Mouse (Mus musculus): ENCODE results near the gene Hoxa3. TPM values are rescaled to one million over a fixed set of nuclear protein-coding genes. Genes with fewer than 3 reads are reported as not detected.

The Hoxa3 gene
- total and polyA plus RNA-seq, 3 experiments = 0.08 to 0.38 (median 0.34) TPM

DNA sequence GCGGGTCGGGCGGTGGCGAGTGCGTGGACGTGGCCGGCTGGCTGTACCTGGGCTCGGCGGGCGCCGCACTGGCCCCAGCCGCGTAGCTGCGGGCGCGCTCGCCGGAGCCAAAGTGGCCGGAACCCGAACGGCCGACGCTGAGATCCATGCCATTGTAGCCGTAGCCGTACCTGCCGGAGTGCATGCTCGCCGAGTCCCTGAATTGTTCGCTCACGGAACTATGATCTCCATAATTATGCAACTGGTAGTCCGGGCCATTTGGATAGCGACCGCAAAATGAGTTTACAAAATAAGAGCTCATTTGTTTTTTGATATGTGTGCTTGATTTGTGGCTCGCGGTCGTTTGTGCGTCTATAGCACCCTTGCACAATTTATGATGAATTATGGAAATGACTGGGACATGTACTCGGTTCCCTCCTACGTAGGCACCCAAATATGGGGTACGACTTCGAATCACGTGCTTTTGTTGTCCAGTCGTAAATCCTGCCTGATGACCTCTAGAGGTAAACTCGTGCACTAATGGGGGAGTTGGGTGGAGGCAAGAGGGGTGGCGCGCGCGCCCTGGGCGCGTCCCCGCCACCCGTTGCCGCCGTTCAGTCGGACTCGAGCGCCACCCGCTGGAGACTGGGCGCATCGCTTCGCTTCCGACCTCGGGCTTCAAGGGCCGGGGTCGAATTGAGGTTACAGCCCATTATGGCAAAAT is 8.9 kb downstream of the Hoxa3 start, which contains the start of gene Hoxa5:
Gene Hoxa5, minus strand, starts transcription at position 538 of the 703 bp plus-strand sequence.
- H3K36me3 ChIP-seq (replicated peaks in 1 of 2; ENCODE audit: control insufficient read depth in 1 of 2, insufficient read depth in 1 of 2, low read length in 1 of 2) = peaks cover 23 to 51% of the 10 kb centered on the region in 2 experiments
- H3K4me1 ChIP-seq (ENCODE audit: control insufficient read depth in 1 of 2, insufficient read depth in 2 of 2) = no peaks in the 10 kb centered on the region
- no peak within 1 kb of the TSS for H3K4me3 ChIP-seq (replicated peaks in 1 of 3; ENCODE audit: low read depth in 2 of 3, low read length in 2 of 3, poor library complexity in 1 of 3)
- no peaks in the 10 kb centered on the region for H3K27me3 ChIP-seq (replicated peaks)
- H3K79me2 ChIP-seq (replicated peaks; ENCODE audit: control insufficient read depth, extremely low read depth, insufficient read depth, poor library complexity, severe bottlenecking) = no peaks in the 10 kb centered on the region
- no peak within 1 kb of the TSS for H3K4me2 ChIP-seq (ENCODE audit: insufficient read depth, low read depth, poor library complexity, severe bottlenecking)
- TF ChIP-seq CHD1 (IDR thresholded peaks at IDR 0.05; ENCODE audit: low read depth, low read length) = no peak
- no peak for TF ChIP-seq USF1 (IDR thresholded peaks at IDR 0.05; ENCODE audit: low read depth, low read length)
- no peak for TF ChIP-seq NELFE (IDR thresholded peaks at IDR 0.05; ENCODE audit: low read depth, low read length)
- TF ChIP-seq ZMIZ1 (IDR thresholded peaks at IDR 0.05; ENCODE audit: low read depth, low read length) = no peak
- TF ChIP-seq IRF4 (IDR thresholded peaks at IDR 0.05; ENCODE audit: low read depth, low read length) = no peak
- TF ChIP-seq MAX (IDR thresholded peaks at IDR 0.05; ENCODE audit: low read length) = no peak
- TF ChIP-seq CHD2 (IDR thresholded peaks at IDR 0.05; ENCODE audit: low read length) = no peak
- TF ChIP-seq JUN (IDR thresholded peaks at IDR 0.05; ENCODE audit: insufficient read depth, low read depth, low read length) = no peak
- TF ChIP-seq MAZ (IDR thresholded peaks at IDR 0.05; ENCODE audit: low read depth, low read length) = no peak
- no peak for TF ChIP-seq SMC3 (IDR thresholded peaks at IDR 0.05; ENCODE audit: low read depth, low read length)
- no peak for TF ChIP-seq MYC (IDR thresholded peaks at IDR 0.05; ENCODE audit: low read depth, low read length)
- no peak for TF ChIP-seq ZNF384 (IDR thresholded peaks at IDR 0.05; ENCODE audit: low read depth, low read length)
- TF ChIP-seq UBTF (IDR thresholded peaks at IDR 0.05; ENCODE audit: low read depth, low read length) = no peak
- TF ChIP-seq POLR2A (IDR thresholded peaks at IDR 0.05; ENCODE audit: low read depth, low read length) = no peak
- TF ChIP-seq EP300 (IDR thresholded peaks at IDR 0.05; ENCODE audit: low read length) = no peak
- no peak for TF ChIP-seq ZC3H11A (IDR thresholded peaks at IDR 0.05; ENCODE audit: low read depth, low read length)
- no peak for TF ChIP-seq RCOR1 (conservative IDR thresholded peaks at IDR 0.05; ENCODE audit: low read depth, low read length)
- no peak within 1 kb of the TSS for H3K9ac ChIP-seq (ENCODE audit: insufficient read depth, low read depth)
- H3K27ac ChIP-seq (ENCODE audit: insufficient read depth, low read depth) = no peak within 1 kb of the TSS
- DNase-seq (ENCODE audit: extremely low read depth) = no peak
- peaks cover 49% of the 10 kb centered on the region for H3K9me3 ChIP-seq (replicated peaks; ENCODE audit: low read length)
- in situ Hi-C loops (cut with MboI; ENCODE audit: low pct_ligation_motif_present, low pct_unique_long_range_greater_than_20kb, low sequenced_read_pairs) (loop anchor here (25.0 kb wide), 1 partner anchor 192 kb away; the partner anchor contains the start of gene Skap2), dilution Hi-C loops (cut with MboI; ENCODE audit: extremely low pct_ligation_motif_present, extremely low pct_unique_long_range_greater_than_20kb, low sequenced_read_pairs) (no loop called here)

GRCm38 (mm10) chr6:52203371-52204049 is 9.6 kb downstream of the Hoxa3 start:
- H3K9me3 ChIP-seq (replicated peaks; ENCODE audit: low read length) = peaks cover 44% of the 10 kb centered on the region
- H3K27ac ChIP-seq (ENCODE audit: insufficient read depth, low read depth) = no peak overlapping the region
- H3K4me2 ChIP-seq (ENCODE audit: insufficient read depth, low read depth, poor library complexity, severe bottlenecking) = no peak overlapping the region
- H3K79me2 ChIP-seq (replicated peaks; ENCODE audit: control insufficient read depth, extremely low read depth, insufficient read depth, poor library complexity, severe bottlenecking) = no peaks in the 10 kb centered on the region
- H3K27me3 ChIP-seq (replicated peaks) = no peaks in the 10 kb centered on the region
- no peak overlapping the region for H3K9ac ChIP-seq (ENCODE audit: insufficient read depth, low read depth)
- no peak for DNase-seq (ENCODE audit: extremely low read depth)
- in situ Hi-C loops (cut with MboI; ENCODE audit: low pct_ligation_motif_present, low pct_unique_long_range_greater_than_20kb, low sequenced_read_pairs) = loop anchor here (25.0 kb wide), 1 partner anchor 191 kb away; the partner anchor contains the start of gene Skap2
- TF ChIP-seq MAFK (IDR thresholded peaks at IDR 0.05; ENCODE audit: insufficient replicate concordance, low read length) (no peak), CTCF (conservative IDR thresholded peaks at IDR 0.05 in 1 of 2, IDR thresholded peaks at IDR 0.05 in 1 of 2; ENCODE audit: low read depth in 2 of 2, low read length in 2 of 2) (no peak), POLR2AphosphoS2 (IDR thresholded peaks at IDR 0.05; ENCODE audit: low read depth, low read length) (no peak), CHD2 (IDR thresholded peaks at IDR 0.05; ENCODE audit: low read length) (no peak), NRF1 (IDR thresholded peaks at IDR 0.05; ENCODE audit: low read depth, low read length) (no peak), UBTF (IDR thresholded peaks at IDR 0.05; ENCODE audit: low read depth, low read length) (no peak), ETS1 (conservative IDR thresholded peaks at IDR 0.05; ENCODE audit: low read depth, low read length) (no peak), PAX5 (IDR thresholded peaks at IDR 0.05; ENCODE audit: low read length) (no peak), EP300 (IDR thresholded peaks at IDR 0.05; ENCODE audit: low read length) (no peak), JUN (IDR thresholded peaks at IDR 0.05; ENCODE audit: insufficient read depth, low read depth, low read length) (no peak), HCFC1 (IDR thresholded peaks at IDR 0.05; ENCODE audit: low read depth, low read length) (no peak), RAD21 (IDR thresholded peaks at IDR 0.05; ENCODE audit: low read depth, low read length) (no peak), TBP (conservative IDR thresholded peaks at IDR 0.05; ENCODE audit: low read depth, low read length) (no peak)
- H3K4me1 ChIP-seq (ENCODE audit: control insufficient read depth in 1 of 2, insufficient read depth in 2 of 2) = no peaks in the 10 kb centered on the region
- no peak overlapping the region for H3K4me3 ChIP-seq (replicated peaks in 1 of 3; ENCODE audit: low read depth in 2 of 3, low read length in 2 of 3, poor library complexity in 1 of 3)
- dilution Hi-C loops (cut with MboI; ENCODE audit: extremely low pct_ligation_motif_present, extremely low pct_unique_long_range_greater_than_20kb, low sequenced_read_pairs) = no loop called here
- H3K36me3 ChIP-seq (replicated peaks in 1 of 2; ENCODE audit: control insufficient read depth in 1 of 2, insufficient read depth in 1 of 2, low read length in 1 of 2) = peaks cover 23 to 49% of the 10 kb centered on the region in 2 experiments

Data from CH12.LX (cell line).